14 mouse cellular contexts compared by ENCODE assay signal in genomic region chr5:122062479-122062878, GRCm38 (mm10). TPM values are rescaled to one million over a fixed set of nuclear protein-coding genes. Genes with fewer than 3 reads are reported as not detected.
DNase-seq lines count a peak whose midpoint lies in the region; ATAC-seq lines count a peak whose summit lies in the region.
"Had no signal": no experiment of that assay in that cellular context is flagged by ENCODE, and none has a peak within 500 bp of the region (broad histone marks: within the 10 kb centered on the region; RNA-seq: fewer than 3 reads in every experiment).

No protein-coding gene starts in this region.

- no peak for DNase-seq in forebrain, embryonic 14.5 days (ENCODE audit: low spot score)
- no peak for DNase-seq in intestine, embryonic 14.5 days (ENCODE audit: low spot score)
- no peak for DNase-seq in midbrain, embryonic 14.5 days
- DNase-seq in right cerebral cortex, postnatal 36 days (ENCODE audit: low spot score in 2 of 2) = no peak
- DNase-seq: B cell, adult 2 months; gastrocnemius, adult 2 months; right cerebral cortex, postnatal 4 days had no signal

- ATAC-seq in forebrain, embryonic 12.5 days (ENCODE audit: low FRiP score) = no peak
- no peak for ATAC-seq in forebrain, embryonic 14.5 days
- ATAC-seq in intestine, embryonic 14.5 days (replicated peaks; ENCODE audit: low FRiP score, low TSS enrichment, low read depth) = no peak
- no peak for ATAC-seq in intestine, embryonic 16.5 days
- ATAC-seq in midbrain, embryonic 13.5 days = no peak
- ATAC-seq in midbrain, embryonic 14.5 days (ENCODE audit: low FRiP score, low TSS enrichment) = no peak
- ATAC-seq in neural tube, embryonic 14.5 days (ENCODE audit: low read depth) = no peak
- ATAC-seq: inflammation-experienced regulatory T-cells, adult 6 months had no signal

- H3K9ac ChIP-seq in forebrain, embryonic 12.5 days = no peak overlapping the region
- H3K9ac ChIP-seq in forebrain, embryonic 14.5 days (ENCODE audit: low read length) = no peak overlapping the region
- no peak overlapping the region for H3K9ac ChIP-seq in intestine, embryonic 14.5 days (ENCODE audit: low read length)
- H3K9ac ChIP-seq in intestine, embryonic 16.5 days (ENCODE audit: low read depth, low read length) = no peak overlapping the region
- 0 out of 2 replicates have a peak overlapping the region, but pooled peaks have one; percentile 14 for H3K9ac ChIP-seq in midbrain, embryonic 13.5 days (replicated peaks)
- H3K9ac ChIP-seq in midbrain, embryonic 14.5 days (replicated peaks; ENCODE audit: low read length) = no peak overlapping the region
- no peak overlapping the region for H3K9ac ChIP-seq in neural tube, embryonic 14.5 days (replicated peaks; ENCODE audit: low read depth, low read length)

- H3K27ac ChIP-seq in forebrain, embryonic 12.5 days = no peak overlapping the region
- no peak overlapping the region for H3K27ac ChIP-seq in forebrain, embryonic 14.5 days (ENCODE audit: low read depth, low read length)
- no peak overlapping the region for H3K27ac ChIP-seq in intestine, embryonic 14.5 days (ENCODE audit: low read depth)
- H3K27ac ChIP-seq in intestine, embryonic 16.5 days (ENCODE audit: low read length) = no peak overlapping the region
- H3K27ac ChIP-seq in midbrain, embryonic 13.5 days = no peak overlapping the region
- H3K27ac ChIP-seq in midbrain, embryonic 14.5 days (replicated peaks; ENCODE audit: low read depth, low read length) = no peak overlapping the region
- H3K27ac ChIP-seq in neural tube, embryonic 14.5 days (ENCODE audit: low read depth, low read length) = no peak overlapping the region
- H3K27ac ChIP-seq: gastrocnemius, adult 2 months had no signal

- H3K27me3 ChIP-seq in forebrain, embryonic 12.5 days = peaks cover 5% of the 10 kb centered on the region; the same call in 1 of the 2 replicates
- no peaks in the 10 kb centered on the region for H3K27me3 ChIP-seq in forebrain, embryonic 14.5 days (replicated peaks; ENCODE audit: control insufficient read depth, insufficient read depth, low read length)
- H3K27me3 ChIP-seq in intestine, embryonic 14.5 days (replicated peaks; ENCODE audit: control insufficient read depth, insufficient read depth, low read length) = no peaks in the 10 kb centered on the region
- no peaks in the 10 kb centered on the region for H3K27me3 ChIP-seq in intestine, embryonic 16.5 days (replicated peaks; ENCODE audit: control insufficient read depth, insufficient read depth, low read length)
- H3K27me3 ChIP-seq in midbrain, embryonic 13.5 days = no peaks in the 10 kb centered on the region
- H3K27me3 ChIP-seq in midbrain, embryonic 14.5 days (ENCODE audit: control insufficient read depth, insufficient read depth, low read length) = no peaks in the 10 kb centered on the region
- H3K27me3 ChIP-seq in neural tube, embryonic 14.5 days (ENCODE audit: control insufficient read depth, insufficient read depth, low read length) = no peaks in the 10 kb centered on the region

- peak overlapping the region; percentile 8; the same call in 1 of the 2 replicates for H3K4me2 ChIP-seq in forebrain, embryonic 12.5 days
- no peak overlapping the region for H3K4me2 ChIP-seq in forebrain, embryonic 14.5 days (ENCODE audit: low read length)
- peak overlapping the region; percentile 33 for H3K4me2 ChIP-seq in intestine, embryonic 14.5 days (ENCODE audit: low read length)
- no peak overlapping the region for H3K4me2 ChIP-seq in intestine, embryonic 16.5 days (ENCODE audit: low read depth, low read length)
- H3K4me2 ChIP-seq in midbrain, embryonic 13.5 days (replicated peaks) = peak overlapping the region; percentile 9
- no peak overlapping the region for H3K4me2 ChIP-seq in midbrain, embryonic 14.5 days (ENCODE audit: low read length)
- peak overlapping the region; percentile 15 for H3K4me2 ChIP-seq in neural tube, embryonic 14.5 days (ENCODE audit: low read depth, low read length)
- H3K4me2 ChIP-seq: liver, embryonic 11.5 days had no signal

- H3K9me3 ChIP-seq in forebrain, embryonic 12.5 days = peaks cover 3% of the 10 kb centered on the region
- 0 out of 2 replicates have a peak, but pooled peaks cover 2% of the 10 kb centered on the region for H3K9me3 ChIP-seq in forebrain, embryonic 14.5 days (replicated peaks; ENCODE audit: control insufficient read depth, low read length)
- H3K9me3 ChIP-seq in intestine, embryonic 14.5 days (ENCODE audit: control insufficient read depth, low read length) = peaks cover 3% of the 10 kb centered on the region; the same call in 1 of the 2 replicates
- peaks cover 2% of the 10 kb centered on the region; the same call in 1 of the 2 replicates for H3K9me3 ChIP-seq in intestine, embryonic 16.5 days (ENCODE audit: control insufficient read depth, low read length)
- H3K9me3 ChIP-seq in midbrain, embryonic 13.5 days = peaks cover 3% of the 10 kb centered on the region
- H3K9me3 ChIP-seq in midbrain, embryonic 14.5 days (ENCODE audit: control insufficient read depth, low read length) = peaks cover 2% of the 10 kb centered on the region; the same call in 1 of the 2 replicates
- H3K9me3 ChIP-seq in neural tube, embryonic 14.5 days (ENCODE audit: control insufficient read depth, low read length) = no peaks in the 10 kb centered on the region

- no peak overlapping the region for H3K4me3 ChIP-seq in forebrain, embryonic 12.5 days (replicated peaks)
- H3K4me3 ChIP-seq in forebrain, embryonic 14.5 days (ENCODE audit: low read depth, low read length) = no peak overlapping the region
- peak overlapping the region; percentile 11; the same call in 1 of the 2 replicates for H3K4me3 ChIP-seq in intestine, embryonic 14.5 days (ENCODE audit: low read depth, low read length)
- H3K4me3 ChIP-seq in intestine, embryonic 16.5 days (ENCODE audit: low read length) = no peak overlapping the region
- no peak overlapping the region for H3K4me3 ChIP-seq in midbrain, embryonic 13.5 days (replicated peaks)
- no peak overlapping the region for H3K4me3 ChIP-seq in midbrain, embryonic 14.5 days (replicated peaks; ENCODE audit: low read depth, low read length)
- no peak overlapping the region for H3K4me3 ChIP-seq in neural tube, embryonic 14.5 days (ENCODE audit: low read depth, low read length)
- H3K4me3 ChIP-seq: gastrocnemius, adult 2 months; megakaryocyte, embryonic 14.5 days had no signal

- H3K4me1 ChIP-seq in forebrain, embryonic 12.5 days = peaks cover 24% of the 10 kb centered on the region
- 0 out of 2 replicates have a peak, but pooled peaks cover 3% of the 10 kb centered on the region for H3K4me1 ChIP-seq in forebrain, embryonic 14.5 days (ENCODE audit: control insufficient read depth, insufficient read depth, low read length)
- peaks cover 18% of the 10 kb centered on the region for H3K4me1 ChIP-seq in intestine, embryonic 14.5 days (replicated peaks; ENCODE audit: control insufficient read depth, insufficient read depth, low read length)
- H3K4me1 ChIP-seq in intestine, embryonic 16.5 days (ENCODE audit: control insufficient read depth, insufficient read depth, low read length) = peaks cover 10% of the 10 kb centered on the region
- H3K4me1 ChIP-seq in midbrain, embryonic 13.5 days (replicated peaks) = peaks cover 16% of the 10 kb centered on the region
- H3K4me1 ChIP-seq in midbrain, embryonic 14.5 days (ENCODE audit: control insufficient read depth, insufficient read depth, low read length) = no peaks in the 10 kb centered on the region
- H3K4me1 ChIP-seq in neural tube, embryonic 14.5 days (ENCODE audit: control insufficient read depth, insufficient read depth, low read length) = peaks cover 9% of the 10 kb centered on the region

- WGBS in forebrain, embryonic 12.5 days = 31% methylated on average over 12 of the region's 12 CpGs
- WGBS in forebrain, embryonic 14.5 days = 30% methylated on average over 12 of the region's 12 CpGs
- WGBS in intestine, embryonic 14.5 days = 10% methylated on average over 12 of the region's 12 CpGs
- 13% methylated on average over 12 of the region's 12 CpGs for WGBS in intestine, embryonic 16.5 days
- 36% methylated on average over 12 of the region's 12 CpGs for WGBS in midbrain, embryonic 13.5 days
- WGBS in midbrain, embryonic 14.5 days = 34% methylated on average over 12 of the region's 12 CpGs
- WGBS in neural tube, embryonic 14.5 days = 26% methylated on average over 11 of the region's 12 CpGs

- no peaks in the 10 kb centered on the region for H3K36me3 ChIP-seq in forebrain, embryonic 12.5 days (replicated peaks)
- no peaks in the 10 kb centered on the region for H3K36me3 ChIP-seq in forebrain, embryonic 14.5 days (ENCODE audit: control insufficient read depth, insufficient read depth, low read length)
- H3K36me3 ChIP-seq in intestine, embryonic 14.5 days (ENCODE audit: control insufficient read depth, insufficient read depth, low read length) = no peaks in the 10 kb centered on the region
- H3K36me3 ChIP-seq in intestine, embryonic 16.5 days (ENCODE audit: control insufficient read depth, insufficient read depth, low read length) = no peaks in the 10 kb centered on the region
- H3K36me3 ChIP-seq in midbrain, embryonic 13.5 days = no peaks in the 10 kb centered on the region
- no peaks in the 10 kb centered on the region for H3K36me3 ChIP-seq in midbrain, embryonic 14.5 days (ENCODE audit: control insufficient read depth, insufficient read depth, low read length)
- H3K36me3 ChIP-seq in neural tube, embryonic 14.5 days (ENCODE audit: control insufficient read depth, insufficient read depth, low read length) = no peaks in the 10 kb centered on the region

RNA-seq across cellular contexts. Expression of gene Cux2, which starts 12.6 kb away (rescaled TPM):
- polyA plus RNA-seq in forebrain, embryonic 12.5 days (2016; fragmentation: Nextera tagmentation; extraction: Ambion mirVana) = 13.7 and 14.0 TPM in 2 replicates
- 16.7 and 30.0 TPM in 2 replicates for polyA plus RNA-seq in forebrain, embryonic 14.5 days (2014; fragmentation: Nextera tagmentation; extraction: Ambion mirVana)
- 13.2 and 14.6 TPM in 2 replicates for polyA plus RNA-seq in intestine, embryonic 14.5 days (2014; fragmentation: Nextera tagmentation; extraction: Ambion mirVana)
- polyA plus RNA-seq in intestine, embryonic 16.5 days (2015; fragmentation: Nextera tagmentation; extraction: Ambion mirVana) = 4.3 and 4.8 TPM in 2 replicates
- polyA plus RNA-seq in midbrain, embryonic 13.5 days (2015; fragmentation: Nextera tagmentation; extraction: Ambion mirVana) = 22.7 and 23.8 TPM in 2 replicates
- 25.5 and 28.8 TPM in 2 replicates for polyA plus RNA-seq in midbrain, embryonic 14.5 days (2014; fragmentation: Nextera tagmentation; extraction: Ambion mirVana)
- 25.6 and 31.3 TPM in 2 replicates for polyA plus RNA-seq in neural tube, embryonic 14.5 days (2014; fragmentation: Nextera tagmentation; extraction: Ambion mirVana)

RNA-seq across cellular contexts. Expression of gene Myl2, which starts 38.3 kb away (rescaled TPM):
- polyA plus RNA-seq in forebrain, embryonic 12.5 days (2016; fragmentation: Nextera tagmentation; extraction: Ambion mirVana) = 1.5 and 2.5 TPM in 2 replicates
- polyA plus RNA-seq in forebrain, embryonic 14.5 days (2014; fragmentation: Nextera tagmentation; extraction: Ambion mirVana) = 1.0 and 1.1 TPM in 2 replicates
- polyA plus RNA-seq in intestine, embryonic 14.5 days (2014; fragmentation: Nextera tagmentation; extraction: Ambion mirVana) = not detected in 2 replicates
- polyA plus RNA-seq in intestine, embryonic 16.5 days (2015; fragmentation: Nextera tagmentation; extraction: Ambion mirVana) = 0.87 and 1.9 TPM in 2 replicates
- polyA plus RNA-seq in midbrain, embryonic 13.5 days (2015; fragmentation: Nextera tagmentation; extraction: Ambion mirVana) = 0.93 and 1.6 TPM in 2 replicates
- polyA plus RNA-seq in midbrain, embryonic 14.5 days (2014; fragmentation: Nextera tagmentation; extraction: Ambion mirVana) = 1.9 and 3.0 TPM in 2 replicates
- polyA plus RNA-seq in neural tube, embryonic 14.5 days (2014; fragmentation: Nextera tagmentation; extraction: Ambion mirVana) = 0.86 TPM in 1 of 2 replicates, not detected in the other

Comparison
In these comparisons a context has a peak if more than half of its experiments do, and no peak if none do; other contexts are left out.
1. H3K4me2 ChIP-seq: peak in forebrain, embryonic 12.5 days (single experiment), intestine, embryonic 14.5 days (single experiment), midbrain, embryonic 13.5 days (single experiment) and neural tube, embryonic 14.5 days (single experiment); none in forebrain, embryonic 14.5 days (single experiment), intestine, embryonic 16.5 days (single experiment) and midbrain, embryonic 14.5 days (single experiment).